Mouse (Mus musculus): Measurements from ENCODE around the gene Col1a2. TPM values are rescaled to one million over a fixed set of nuclear protein-coding genes. Genes with fewer than 3 reads are reported as not detected.

The Col1a2 gene
- total and polyA plus RNA-seq, 2 experiments from 2014 or later, result 83.8 to 127 TPM

GRCm38 (mm10) chr6:4557086-4557485 lies 52.5 kb downstream of the Col1a2 start:
- Histone ChIP-seq H3K36me3 (ENCODE audit: insufficient read depth, low read length) (no peaks in the 10 kb centered on the region), H3K9ac (replicated peaks; ENCODE audit: low read length) (no peak overlapping the region), H3K27ac (no peak overlapping the region), H3K9me3 (ENCODE audit: low read length) (no peaks in the 10 kb centered on the region), H3K4me3 (ENCODE audit: low read length) (no peak overlapping the region), H3K4me1 (ENCODE audit: insufficient read depth, low read length) (no peaks in the 10 kb centered on the region), H3K4me2 (ENCODE audit: low read depth, low read length) (no peak overlapping the region), H3K27me3 (ENCODE audit: insufficient read depth, low read length) (no peaks in the 10 kb centered on the region)
- DNase-seq (ENCODE audit: low spot score), result no peak
- 78% methylated on average over 8 of the region's 8 CpGs for WGBS
- ATAC-seq, result no peak
- TF ChIP-seq CTCF (IDR thresholded peaks at IDR 0.05; ENCODE audit: low read depth), result no peak

DNA sequence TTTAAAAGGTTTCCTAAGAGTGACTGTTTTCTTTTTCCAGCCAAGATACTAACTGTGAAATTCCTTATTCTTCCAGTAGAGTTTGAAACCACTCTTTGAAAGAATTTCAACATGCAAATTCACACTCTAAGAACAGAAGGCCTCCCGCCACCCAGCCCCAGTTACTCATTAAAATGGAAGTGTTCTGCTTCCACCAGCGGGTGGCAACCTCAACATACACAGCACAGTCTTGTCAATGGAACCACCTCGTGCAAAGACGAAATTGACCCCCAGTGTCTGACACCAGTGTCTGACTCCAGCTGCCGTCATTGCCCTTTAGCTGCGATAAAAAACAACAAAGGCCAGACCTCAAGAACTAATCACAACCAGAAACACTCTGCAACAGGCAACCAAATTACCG lies 53.1 kb downstream of the Col1a2 start:
- peak; percentile 56 for DNase-seq (ENCODE audit: low spot score)
- TF ChIP-seq CTCF (IDR thresholded peaks at IDR 0.05; ENCODE audit: low read depth), result peak; percentile 63
- Histone ChIP-seq H3K9me3 (ENCODE audit: low read length) (no peaks in the 10 kb centered on the region), H3K36me3 (ENCODE audit: insufficient read depth, low read length) (no peaks in the 10 kb centered on the region), H3K9ac (replicated peaks; ENCODE audit: low read length) (no peak overlapping the region), H3K27ac (no peak overlapping the region), H3K4me1 (ENCODE audit: insufficient read depth, low read length) (no peaks in the 10 kb centered on the region), H3K4me3 (ENCODE audit: low read length) (no peak overlapping the region), H3K27me3 (ENCODE audit: insufficient read depth, low read length) (no peaks in the 10 kb centered on the region), H3K4me2 (ENCODE audit: low read depth, low read length) (no peak overlapping the region)
- WGBS, result 18% methylated on average over 7 of the region's 7 CpGs
- no peak for ATAC-seq

DNA sequence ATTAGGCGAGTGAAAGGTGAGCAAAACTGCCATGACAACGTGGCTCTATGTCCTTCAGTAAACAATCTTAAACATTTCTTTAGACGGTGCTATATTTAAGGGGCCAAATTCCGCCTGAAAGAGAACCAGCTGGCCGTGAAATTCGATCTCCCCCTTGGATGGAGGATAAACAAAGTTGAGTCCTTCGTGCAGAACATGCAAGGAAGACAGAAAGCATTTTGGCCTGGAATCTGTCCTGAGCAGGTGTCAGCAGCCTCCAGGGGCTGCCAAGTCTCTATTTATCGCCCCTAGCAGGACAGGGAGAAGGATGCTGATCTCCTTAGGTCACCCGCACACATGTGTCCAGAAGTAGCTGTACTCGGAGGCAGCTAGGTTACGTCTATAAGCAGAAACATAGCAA lies 56.5 kb downstream of the Col1a2 start:
- Histone ChIP-seq H3K36me3 (ENCODE audit: insufficient read depth, low read length) (no peaks in the 10 kb centered on the region), H3K9ac (replicated peaks; ENCODE audit: low read length) (no peak overlapping the region), H3K27me3 (ENCODE audit: insufficient read depth, low read length) (no peaks in the 10 kb centered on the region), H3K4me3 (ENCODE audit: low read length) (no peak overlapping the region), H3K9me3 (ENCODE audit: low read length) (no peaks in the 10 kb centered on the region), H3K4me1 (ENCODE audit: insufficient read depth, low read length) (no peaks in the 10 kb centered on the region), H3K27ac (no peak overlapping the region), H3K4me2 (ENCODE audit: low read depth, low read length) (no peak overlapping the region)
- 39% methylated on average over 11 of the region's 11 CpGs for WGBS
- ATAC-seq (no peak), DNase-seq (ENCODE audit: low spot score) (no peak)
- TF ChIP-seq CTCF (IDR thresholded peaks at IDR 0.05; ENCODE audit: low read depth), result no peak

DNA sequence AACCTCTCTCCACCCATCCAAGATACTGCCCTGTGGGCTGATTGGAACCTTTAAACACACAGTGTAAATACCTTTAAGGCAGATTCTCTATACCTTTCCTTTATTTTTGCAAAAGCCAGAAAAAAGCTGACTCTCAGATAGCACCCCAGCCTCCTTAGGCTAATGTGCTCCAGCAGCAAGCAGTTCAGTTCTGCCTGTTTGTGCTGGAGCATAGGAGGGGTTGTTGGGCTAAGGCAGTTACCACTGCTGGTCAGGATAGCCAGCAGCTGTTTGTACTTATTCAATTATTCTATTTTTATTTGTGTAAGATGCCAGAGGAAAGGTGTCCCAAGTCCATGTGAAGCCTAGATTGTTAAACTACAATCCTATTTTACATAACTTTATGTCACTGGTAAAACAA lies 57.0 kb downstream of the Col1a2 start:
- H3K4me3 ChIP-seq (ENCODE audit: low read length), result no peak overlapping the region
- H3K36me3 ChIP-seq (ENCODE audit: insufficient read depth, low read length), result no peaks in the 10 kb centered on the region
- no peak for ATAC-seq
- TF ChIP-seq CTCF (IDR thresholded peaks at IDR 0.05; ENCODE audit: low read depth), result no peak
- no peak overlapping the region for H3K4me2 ChIP-seq (ENCODE audit: low read depth, low read length)
- no peak overlapping the region for H3K9ac ChIP-seq (replicated peaks; ENCODE audit: low read length)
- no peaks in the 10 kb centered on the region for H3K27me3 ChIP-seq (ENCODE audit: insufficient read depth, low read length)
- no peak overlapping the region for H3K27ac ChIP-seq
- DNase-seq (ENCODE audit: low spot score), result no peak
- no peaks in the 10 kb centered on the region for H3K4me1 ChIP-seq (ENCODE audit: insufficient read depth, low read length)
- H3K9me3 ChIP-seq (ENCODE audit: low read length), result no peaks in the 10 kb centered on the region

GRCm38 (mm10) chr6:4562401-4562800 lies 57.8 kb downstream of the Col1a2 start:
- no peak for DNase-seq (ENCODE audit: low spot score)
- no peak for TF ChIP-seq CTCF (IDR thresholded peaks at IDR 0.05; ENCODE audit: low read depth)

DNA sequence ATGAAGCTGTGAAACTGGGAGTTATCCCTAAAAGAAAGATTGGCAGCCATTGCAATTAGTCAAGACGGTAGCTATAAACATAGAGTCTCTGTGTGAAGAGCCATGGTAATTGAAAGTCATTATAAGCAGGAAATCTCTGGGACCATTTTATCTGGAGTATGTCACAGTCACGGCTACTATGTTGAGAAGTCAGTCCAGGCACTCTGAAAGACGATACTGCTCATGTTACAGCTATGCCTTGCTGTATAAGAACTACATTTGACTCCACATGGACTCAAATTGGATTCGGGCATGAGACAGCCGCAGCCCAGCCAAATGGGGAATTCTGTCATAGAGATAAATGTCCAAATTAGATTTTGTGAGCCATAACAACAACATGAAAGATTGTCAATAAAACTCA lies 58.9 kb downstream of the Col1a2 start:
- DNase-seq (ENCODE audit: low spot score) (no peak), ATAC-seq (no peak)
- WGBS, result 87% methylated on average over 5 of the region's 5 CpGs
- TF ChIP-seq CTCF (IDR thresholded peaks at IDR 0.05; ENCODE audit: low read depth), result no peak
- no peak overlapping the region for H3K4me2 ChIP-seq (ENCODE audit: low read depth, low read length)
- no peak overlapping the region for H3K27ac ChIP-seq
- H3K4me3 ChIP-seq (ENCODE audit: low read length), result no peak overlapping the region
- no peak overlapping the region for H3K9ac ChIP-seq (replicated peaks; ENCODE audit: low read length)
- no peaks in the 10 kb centered on the region for H3K4me1 ChIP-seq (ENCODE audit: insufficient read depth, low read length)
- no peaks in the 10 kb centered on the region for H3K9me3 ChIP-seq (ENCODE audit: low read length)
- no peaks in the 10 kb centered on the region for H3K27me3 ChIP-seq (ENCODE audit: insufficient read depth, low read length)
- no peaks in the 10 kb centered on the region for H3K36me3 ChIP-seq (ENCODE audit: insufficient read depth, low read length)

More at GRCm38 (mm10) chr6:4562401-4562800, 57.8 kb downstream of the Col1a2 start:
- WGBS, result 59% methylated on average over 1 of the region's 1 CpGs
- H3K9me3 ChIP-seq (ENCODE audit: low read length), result no peaks in the 10 kb centered on the region
- no peak overlapping the region for H3K4me2 ChIP-seq (ENCODE audit: low read depth, low read length)
- H3K36me3 ChIP-seq (ENCODE audit: insufficient read depth, low read length), result no peaks in the 10 kb centered on the region
- H3K4me1 ChIP-seq (ENCODE audit: insufficient read depth, low read length), result no peaks in the 10 kb centered on the region
- H3K9ac ChIP-seq (replicated peaks; ENCODE audit: low read length), result no peak overlapping the region
- no peak overlapping the region for H3K27ac ChIP-seq
- no peak overlapping the region for H3K4me3 ChIP-seq (ENCODE audit: low read length)
- no peak for ATAC-seq
- no peaks in the 10 kb centered on the region for H3K27me3 ChIP-seq (ENCODE audit: insufficient read depth, low read length)

DNA sequence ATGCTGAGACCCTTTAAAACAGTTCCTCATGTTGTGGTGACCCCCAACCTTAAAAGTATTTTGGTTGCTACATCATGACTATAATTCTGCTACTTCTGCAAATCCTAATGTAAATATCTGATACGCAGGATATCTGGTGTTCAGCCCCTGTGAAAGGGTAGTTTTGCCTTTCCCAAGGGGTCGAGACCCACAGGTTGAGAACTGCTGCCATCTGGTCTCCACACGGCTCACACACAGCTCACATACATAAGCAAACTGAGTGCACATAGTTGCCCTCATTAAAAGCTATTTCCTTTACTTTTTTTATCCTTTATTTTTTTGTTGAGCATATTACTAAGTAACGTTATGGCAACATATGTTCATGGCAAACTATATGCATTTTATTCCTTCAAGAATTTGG lies 65.8 kb downstream of the Col1a2 start:
- no peak overlapping the region for H3K27ac ChIP-seq
- ATAC-seq, result no peak

More for the DNA sequence above, 65.8 kb downstream of the Col1a2 start:
- H3K9me3 ChIP-seq (ENCODE audit: low read length), result no peaks in the 10 kb centered on the region
- H3K4me2 ChIP-seq (ENCODE audit: low read depth, low read length), result no peak overlapping the region
- no peaks in the 10 kb centered on the region for H3K36me3 ChIP-seq (ENCODE audit: insufficient read depth, low read length)
- WGBS, result 77% methylated on average over 4 of the region's 4 CpGs
- H3K27me3 ChIP-seq (ENCODE audit: insufficient read depth, low read length), result no peaks in the 10 kb centered on the region
- DNase-seq (ENCODE audit: low spot score), result no peak
- no peak overlapping the region for H3K4me3 ChIP-seq (ENCODE audit: low read length)
- no peak for TF ChIP-seq CTCF (IDR thresholded peaks at IDR 0.05; ENCODE audit: low read depth)
- H3K9ac ChIP-seq (replicated peaks; ENCODE audit: low read length), result no peak overlapping the region
- H3K4me1 ChIP-seq (ENCODE audit: insufficient read depth, low read length), result no peaks in the 10 kb centered on the region

Measured in hindbrain, postnatal 0 days (tissue).